Mouse (Mus musculus): ENCODE measurements around the gene Gnai2. TPM values are rescaled to one million over a fixed set of nuclear protein-coding genes. Genes with fewer than 3 reads are reported as not detected.
A peak's percentile ranks its signal among the peaks of the same experiment; 100 is the strongest.

The Gnai2 gene
- polyA plus RNA-seq, 1 experiment from 2014 or later: 350 TPM

DNA sequence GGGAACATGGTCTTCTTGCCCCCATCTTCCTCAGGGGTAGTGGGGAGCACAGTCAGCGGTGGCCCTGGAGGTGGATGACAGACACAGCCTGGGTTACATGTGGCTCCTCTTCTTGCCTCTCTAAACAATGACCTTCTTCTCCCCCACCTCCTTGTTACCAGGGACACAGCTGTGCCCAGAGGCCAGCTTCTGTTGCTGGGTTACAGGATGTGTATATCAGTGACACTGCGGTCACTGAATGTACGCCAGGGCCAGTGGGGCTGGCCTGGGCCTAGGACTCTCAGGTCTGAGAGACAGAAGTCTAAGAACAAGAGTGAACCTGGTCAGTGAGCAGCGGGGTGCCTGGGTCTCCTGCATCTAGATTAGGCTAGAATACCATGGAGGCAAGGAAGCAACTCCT lies 20.1 kb downstream of the Gnai2 start:
- ATAC-seq (ENCODE audit: low read depth): no peak
- WGBS: 47% methylated on average over 4 of the region's 4 CpGs
- peak overlapping the region; percentile 31; the same call in 1 of the 2 replicates for H3K9ac ChIP-seq

DNA sequence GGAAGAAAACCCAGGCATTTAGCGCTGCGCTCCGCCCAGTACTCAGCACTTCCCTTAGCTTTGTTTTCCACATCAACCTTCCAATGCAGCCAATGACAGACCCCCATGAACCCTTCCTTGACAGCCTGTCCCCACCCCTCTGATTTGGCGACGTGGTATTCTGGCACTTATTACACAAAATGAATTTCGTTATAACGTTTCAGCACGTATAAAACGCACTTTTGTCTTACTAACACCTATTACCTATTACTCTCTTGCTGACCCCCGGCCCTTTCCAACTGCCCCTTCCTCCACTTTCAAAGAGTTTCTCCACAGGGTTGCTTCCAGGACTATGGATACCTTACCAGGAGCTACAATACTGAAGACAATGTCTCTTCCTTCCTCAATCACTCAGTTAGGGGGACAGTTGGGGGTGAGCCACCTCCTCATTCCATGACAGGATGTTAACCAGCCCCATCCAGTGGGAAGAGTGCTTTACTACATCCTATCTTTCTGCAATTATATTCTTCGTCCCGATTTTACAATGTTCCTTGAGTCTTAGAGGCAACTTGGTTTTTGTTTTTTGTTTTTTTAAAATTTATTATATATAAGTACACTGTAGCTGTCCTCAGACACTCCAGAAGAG lies 22.1 kb downstream of the Gnai2 start:
- 9% methylated on average over 12 of the region's 12 CpGs for WGBS
- Histone ChIP-seq H3K27me3 (no peaks in the 10 kb centered on the region), H3K9me3 (no peaks in the 10 kb centered on the region), H3K4me3 (peak overlapping the region; percentile 28), H3K27ac (replicated peaks) (peak overlapping the region; percentile 98), H3K4me2 (peak overlapping the region; percentile 55), H3K36me3 (peaks cover 40% of the 10 kb centered on the region), H3K4me1 (replicated peaks) (peaks cover 50% of the 10 kb centered on the region), H3K9ac (peak overlapping the region; percentile 13)
- ATAC-seq (ENCODE audit: low read depth): peak; percentile 55

More for the DNA sequence above, 20.1 kb downstream of the Gnai2 start:
- no peak overlapping the region for H3K4me3 ChIP-seq
- H3K9me3 ChIP-seq: no peaks in the 10 kb centered on the region
- H3K4me1 ChIP-seq (replicated peaks): peaks cover 54% of the 10 kb centered on the region
- H3K27me3 ChIP-seq: no peaks in the 10 kb centered on the region
- H3K4me2 ChIP-seq: no peak overlapping the region
- peak overlapping the region; percentile 67 for H3K27ac ChIP-seq (replicated peaks)
- H3K36me3 ChIP-seq: peaks cover 60% of the 10 kb centered on the region

DNA sequence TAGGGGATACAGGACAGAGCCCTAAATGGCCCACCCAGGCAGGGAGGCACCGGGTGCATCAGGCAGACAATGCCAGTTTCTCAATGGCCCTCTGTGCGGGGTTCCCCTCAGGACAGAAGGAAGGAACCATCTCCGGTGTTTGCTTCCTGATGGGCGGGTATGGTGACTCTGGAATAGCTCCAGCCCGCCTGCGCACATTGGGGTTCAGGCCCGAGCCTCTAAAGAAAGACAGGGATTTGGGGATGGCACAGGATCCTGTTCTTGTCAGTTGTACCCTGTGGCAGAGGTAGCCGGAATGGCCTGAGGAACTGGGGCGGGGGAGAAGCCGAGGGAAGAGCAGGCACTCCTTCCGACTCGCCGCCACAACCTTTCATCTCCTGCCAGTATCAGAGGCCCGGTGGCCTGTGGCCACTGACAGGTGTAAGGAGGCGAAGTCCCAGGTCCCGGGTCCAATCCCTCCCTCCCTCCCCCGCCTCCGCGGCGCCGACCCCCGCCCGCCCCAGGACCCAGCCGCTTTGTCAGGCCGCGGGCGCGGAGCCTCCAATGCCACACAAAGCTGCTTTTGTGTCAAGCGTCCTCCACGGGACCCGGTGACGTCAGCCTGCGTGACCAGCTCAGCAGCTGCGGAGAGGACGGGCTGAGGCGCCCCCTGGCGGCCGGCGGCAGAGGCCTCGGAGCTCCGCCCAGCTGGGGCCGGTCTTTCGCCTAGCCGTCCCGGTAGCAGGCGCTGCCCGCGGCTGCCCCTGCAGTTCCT lies 22.8 kb downstream of the Gnai2 start:
- H3K27me3 ChIP-seq: no peaks in the 10 kb centered on the region
- H3K36me3 ChIP-seq: peaks cover 33% of the 10 kb centered on the region
- H3K4me3 ChIP-seq: peak overlapping the region; percentile 28
- 2% methylated on average over 45 of the region's 48 CpGs for WGBS
- peak overlapping the region; percentile 76 for H3K9ac ChIP-seq
- ATAC-seq (ENCODE audit: low read depth): peak; percentile 94
- H3K27ac ChIP-seq (replicated peaks): peak overlapping the region; percentile 98
- no peaks in the 10 kb centered on the region for H3K9me3 ChIP-seq
- peaks cover 55% of the 10 kb centered on the region for H3K4me1 ChIP-seq (replicated peaks)
- H3K4me2 ChIP-seq: peak overlapping the region; percentile 55

DNA sequence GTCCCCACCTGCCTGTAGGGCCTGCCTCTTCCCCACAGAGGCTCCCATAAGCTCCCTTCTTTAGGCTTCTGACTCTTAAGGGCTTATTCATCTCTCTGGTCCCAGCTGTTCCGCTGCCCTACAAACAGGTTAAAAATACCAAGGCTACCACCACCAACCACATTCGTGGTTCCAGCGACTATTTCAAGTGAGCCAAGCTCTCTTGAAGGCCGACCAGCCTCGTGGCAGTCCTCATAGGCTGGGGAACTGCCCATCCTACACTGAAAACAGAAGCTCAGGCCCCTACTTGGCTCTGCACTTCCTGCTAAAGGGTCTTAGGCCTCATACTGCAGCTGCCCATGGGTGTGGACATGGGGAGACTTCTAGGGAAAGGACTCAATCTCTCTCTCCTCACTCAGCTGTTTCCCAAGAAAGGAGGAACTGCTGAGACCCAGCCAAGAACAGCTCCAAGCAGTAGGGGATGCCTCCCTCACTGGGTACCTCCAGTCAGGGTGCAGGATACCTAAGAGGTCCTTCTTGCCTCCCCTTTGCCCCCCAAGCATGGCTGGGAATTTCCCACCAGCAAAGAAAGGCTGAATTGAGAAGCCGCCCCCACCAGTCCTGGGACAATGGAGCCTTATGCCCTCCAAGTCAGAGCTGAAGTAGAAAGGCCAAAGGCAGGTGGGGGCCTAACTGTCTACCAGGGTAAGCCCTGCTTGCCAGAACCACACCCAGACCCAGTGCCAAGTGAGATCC lies 23.5 kb downstream of the Gnai2 start:
- Histone ChIP-seq H3K9me3 (no peaks in the 10 kb centered on the region), H3K36me3 (peaks cover 27% of the 10 kb centered on the region), H3K27me3 (no peaks in the 10 kb centered on the region), H3K4me2 (peak overlapping the region; percentile 55), H3K4me1 (replicated peaks) (peaks cover 62% of the 10 kb centered on the region), H3K9ac (peak overlapping the region; percentile 76), H3K27ac (replicated peaks) (peak overlapping the region; percentile 98), H3K4me3 (peak overlapping the region; percentile 28; the same call in 1 of the 2 replicates)
- WGBS: 73% methylated on average over 6 of the region's 6 CpGs
- ATAC-seq (ENCODE audit: low read depth): no peak; the same call in 1 of the 2 replicates

DNA sequence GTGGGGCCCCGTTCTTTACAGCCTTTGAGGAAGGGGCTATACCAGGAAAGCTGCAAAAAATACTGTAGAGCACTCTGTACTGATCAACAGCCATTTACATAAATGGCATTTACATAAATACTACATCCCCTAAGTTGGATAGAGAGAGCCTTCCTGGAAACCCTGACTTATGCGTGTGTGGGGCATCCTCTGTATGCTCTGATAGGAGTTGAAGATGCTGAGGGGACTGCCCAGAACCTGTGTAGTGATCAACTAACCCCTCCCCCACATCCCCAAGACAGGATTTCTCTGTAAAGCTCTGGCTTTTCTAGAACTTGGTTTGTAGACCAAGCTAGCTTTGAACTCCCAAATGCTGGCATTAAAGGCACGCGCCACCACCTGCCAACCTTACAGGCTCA lies 25.7 kb downstream of the Gnai2 start:
- no peak overlapping the region for H3K4me3 ChIP-seq
- no peak overlapping the region for H3K4me2 ChIP-seq
- 70% methylated on average over 4 of the region's 4 CpGs for WGBS
- peaks cover 5% of the 10 kb centered on the region for H3K36me3 ChIP-seq
- ATAC-seq (ENCODE audit: low read depth): no peak
- H3K4me1 ChIP-seq (replicated peaks): peaks cover 71% of the 10 kb centered on the region
- H3K9ac ChIP-seq: no peak overlapping the region
- H3K27ac ChIP-seq (replicated peaks): no peak overlapping the region
- no peaks in the 10 kb centered on the region for H3K27me3 ChIP-seq
- H3K9me3 ChIP-seq: no peaks in the 10 kb centered on the region

GRCm38 (mm10) chr9:107608741-107609432 lies 26.3 kb downstream of the Gnai2 start, which contains the start of gene Sema3b:
TSS of gene Sema3b (minus strand) at chr9:107609229.
- peak within 1 kb of the TSS; percentile 26; the same call in 1 of the 2 replicates for H3K9ac ChIP-seq
- no peaks in the 10 kb centered on the region for H3K36me3 ChIP-seq
- H3K27ac ChIP-seq (replicated peaks): 0 out of 2 replicates have a peak within 1 kb of the TSS, but pooled peaks have one; percentile 2
- no peaks in the 10 kb centered on the region for H3K9me3 ChIP-seq
- H3K4me3 ChIP-seq: no peak within 1 kb of the TSS
- no peak for ATAC-seq (ENCODE audit: low read depth)
- no peak within 1 kb of the TSS for H3K4me2 ChIP-seq
- WGBS: 52% methylated on average over 12 of the region's 12 CpGs
- peaks cover 76% of the 10 kb centered on the region for H3K4me1 ChIP-seq (replicated peaks)
- H3K27me3 ChIP-seq: no peaks in the 10 kb centered on the region

- no peak for ATAC-seq (ENCODE audit: low read depth)
- H3K36me3 ChIP-seq: no peaks in the 10 kb centered on the region
- H3K27ac ChIP-seq (replicated peaks): 0 out of 2 replicates have a peak overlapping the region, but pooled peaks have one; percentile 2
- no peaks in the 10 kb centered on the region for H3K9me3 ChIP-seq
- WGBS: 62% methylated on average over 9 of the region's 9 CpGs
- peaks cover 76% of the 10 kb centered on the region for H3K4me1 ChIP-seq (replicated peaks)
- H3K9ac ChIP-seq: 0 out of 2 replicates have a peak overlapping the region, but pooled peaks have one; percentile 5
- H3K4me2 ChIP-seq: no peak overlapping the region
- H3K4me3 ChIP-seq: no peak overlapping the region
- H3K27me3 ChIP-seq: no peaks in the 10 kb centered on the region
These were observed 27.4 kb downstream of the Gnai2 start for GRCm38 (mm10) chr9:107607653-107608245.

DNA sequence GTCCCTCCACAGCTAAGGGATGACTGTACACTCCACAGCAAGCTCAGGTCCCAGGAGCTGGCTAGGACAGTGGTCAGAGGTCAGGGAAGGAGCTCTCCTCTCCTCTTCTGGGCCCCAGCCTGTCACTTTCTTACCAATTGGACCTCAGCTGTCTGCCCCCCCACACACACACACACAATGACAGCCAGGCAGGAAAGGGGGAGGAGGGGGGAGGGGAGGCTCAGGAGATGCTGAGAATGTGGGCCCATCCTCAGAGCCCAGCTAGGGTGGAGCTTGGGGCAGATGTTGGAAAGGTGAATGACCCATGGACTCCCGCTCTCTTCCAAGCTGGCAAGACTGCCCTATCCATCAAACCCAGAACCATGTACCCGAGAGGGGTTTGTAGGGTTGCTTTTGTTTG lies 28.1 kb downstream of the Gnai2 start:
- ATAC-seq (ENCODE audit: low read depth): no peak
- no peaks in the 10 kb centered on the region for H3K9me3 ChIP-seq
- H3K27ac ChIP-seq (replicated peaks): no peak overlapping the region
- H3K9ac ChIP-seq: 0 out of 2 replicates have a peak overlapping the region, but pooled peaks have one; percentile 18
- H3K4me2 ChIP-seq: peak overlapping the region; percentile 21
- 52% methylated on average over 2 of the region's 2 CpGs for WGBS
- 0 out of 2 replicates have a peak overlapping the region, but pooled peaks have one; percentile 4 for H3K4me3 ChIP-seq
- H3K4me1 ChIP-seq (replicated peaks): peaks cover 79% of the 10 kb centered on the region
- H3K27me3 ChIP-seq: no peaks in the 10 kb centered on the region
- H3K36me3 ChIP-seq: no peaks in the 10 kb centered on the region

DNA sequence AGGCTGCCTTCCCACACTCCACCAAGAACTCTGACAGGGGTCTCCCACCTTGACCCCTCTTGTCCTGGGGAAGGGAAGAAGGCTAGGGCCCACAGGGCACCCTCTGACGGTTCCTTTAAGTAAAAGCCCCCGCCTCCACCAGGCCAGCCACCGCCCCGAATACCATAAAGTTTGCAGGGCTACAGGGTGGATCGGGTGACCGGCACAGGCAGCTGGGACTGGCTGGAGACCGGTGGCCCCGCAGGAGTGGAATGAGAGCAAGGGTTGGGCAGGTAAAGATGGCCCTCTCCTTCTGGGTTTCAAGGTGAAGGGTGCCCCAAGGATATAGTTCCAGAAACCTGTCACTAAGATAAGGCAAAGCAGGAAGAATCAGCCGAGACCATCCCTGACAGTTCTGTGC lies 28.6 kb downstream of the Gnai2 start:
- Histone ChIP-seq H3K27ac (replicated peaks) (no peak overlapping the region), H3K36me3 (no peaks in the 10 kb centered on the region), H3K4me3 (peak overlapping the region; percentile 4; the same call in 1 of the 2 replicates), H3K9ac (0 out of 2 replicates have a peak overlapping the region, but pooled peaks have one; percentile 18), H3K9me3 (no peaks in the 10 kb centered on the region), H3K4me1 (replicated peaks) (peaks cover 74% of the 10 kb centered on the region), H3K4me2 (peak overlapping the region; percentile 21), H3K27me3 (no peaks in the 10 kb centered on the region)
- WGBS: 22% methylated on average over 9 of the region's 9 CpGs
- no peak for ATAC-seq (ENCODE audit: low read depth)

- H3K27ac ChIP-seq (replicated peaks): no peak overlapping the region
- no peaks in the 10 kb centered on the region for H3K9me3 ChIP-seq
- H3K36me3 ChIP-seq: no peaks in the 10 kb centered on the region
- ATAC-seq (ENCODE audit: low read depth): no peak
- peak overlapping the region; percentile 13; the same call in 1 of the 2 replicates for H3K4me3 ChIP-seq
- peaks cover 64% of the 10 kb centered on the region for H3K4me1 ChIP-seq (replicated peaks)
- peak overlapping the region; percentile 63 for H3K9ac ChIP-seq
- H3K4me2 ChIP-seq: peak overlapping the region; percentile 42
- no peaks in the 10 kb centered on the region for H3K27me3 ChIP-seq
- 40% methylated on average over 20 of the region's 23 CpGs for WGBS
These were observed 30.0 kb downstream of the Gnai2 start for GRCm38 (mm10) chr9:107605041-107605661.

- Histone ChIP-seq H3K9ac (no peak overlapping the region), H3K4me2 (no peak overlapping the region), H3K9me3 (no peaks in the 10 kb centered on the region), H3K4me1 (replicated peaks) (peaks cover 51% of the 10 kb centered on the region), H3K36me3 (no peaks in the 10 kb centered on the region), H3K4me3 (no peak overlapping the region), H3K27ac (replicated peaks) (no peak overlapping the region), H3K27me3 (no peaks in the 10 kb centered on the region)
- 83% methylated on average over 6 of the region's 6 CpGs for WGBS
- no peak for ATAC-seq (ENCODE audit: low read depth)
These were observed 31.9 kb downstream of the Gnai2 start for GRCm38 (mm10) chr9:107603251-107603650.

Data from neural tube, embryonic 13.5 days (tissue).